Mouse (Mus musculus): ENCODE data around the gene Myt1l. TPM values are rescaled to one million over a fixed set of nuclear protein-coding genes. Genes with fewer than 3 reads are reported as not detected.

The Myt1l gene
- polyA plus RNA-seq, 1 experiment, result 86.4 TPM

DNA sequence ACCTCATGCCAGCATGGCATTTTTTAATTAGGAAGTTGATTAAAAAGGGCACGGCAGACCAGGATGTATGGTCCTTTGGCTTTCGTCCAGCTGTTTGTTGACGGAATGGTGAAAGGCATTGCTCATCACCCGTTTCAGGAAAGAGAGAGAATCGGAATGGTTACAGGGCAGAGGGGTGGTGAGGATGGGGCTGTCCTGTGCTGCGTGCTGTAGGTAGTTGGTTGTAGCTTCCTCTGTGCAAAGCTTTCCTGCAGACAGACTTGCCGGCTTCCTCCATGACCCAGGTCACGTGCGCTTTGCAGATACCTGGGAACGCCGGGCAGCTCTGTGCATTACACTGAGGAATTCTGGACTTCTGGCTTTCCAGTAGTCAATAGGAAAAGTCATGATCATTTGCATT lies 10.3 kb downstream of the Myt1l start:
- peak; percentile 55 for DNase-seq (ENCODE audit: low read depth)
- TF ChIP-seq CTCF (IDR thresholded peaks at IDR 0.05; ENCODE audit: borderline replicate concordance, extremely low read depth, insufficient read depth, insufficient read length), result no peak
- no peak for TF ChIP-seq POLR2A (IDR thresholded peaks at IDR 0.05; ENCODE audit: borderline replicate concordance, extremely low read depth, insufficient read depth, insufficient read length, poor library complexity, severe bottlenecking)

DNA sequence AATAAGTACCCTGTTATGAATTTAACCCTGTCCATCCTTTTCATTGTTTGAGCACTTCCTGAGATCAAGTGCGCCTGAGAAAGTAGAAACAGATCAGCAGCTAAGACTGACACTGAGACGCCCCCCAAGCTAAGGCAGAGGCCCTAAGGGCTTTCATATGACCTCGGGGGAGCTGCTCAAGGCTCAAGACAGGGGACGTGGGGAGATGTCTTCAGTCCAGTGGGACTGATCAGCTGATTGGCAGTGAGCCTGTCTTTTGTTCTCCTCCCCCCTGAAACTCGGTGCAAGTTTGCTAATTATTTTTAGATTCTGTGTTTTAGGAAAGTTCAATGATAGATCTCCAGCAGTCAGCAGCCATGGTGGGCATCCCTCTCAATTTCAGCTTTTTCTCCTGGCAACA lies 10.9 kb downstream of the Myt1l start:
- no peak for DNase-seq (ENCODE audit: low read depth)
- TF ChIP-seq CTCF (IDR thresholded peaks at IDR 0.05; ENCODE audit: borderline replicate concordance, extremely low read depth, insufficient read depth, insufficient read length), result no peak
- TF ChIP-seq POLR2A (IDR thresholded peaks at IDR 0.05; ENCODE audit: borderline replicate concordance, extremely low read depth, insufficient read depth, insufficient read length, poor library complexity, severe bottlenecking), result no peak

DNA sequence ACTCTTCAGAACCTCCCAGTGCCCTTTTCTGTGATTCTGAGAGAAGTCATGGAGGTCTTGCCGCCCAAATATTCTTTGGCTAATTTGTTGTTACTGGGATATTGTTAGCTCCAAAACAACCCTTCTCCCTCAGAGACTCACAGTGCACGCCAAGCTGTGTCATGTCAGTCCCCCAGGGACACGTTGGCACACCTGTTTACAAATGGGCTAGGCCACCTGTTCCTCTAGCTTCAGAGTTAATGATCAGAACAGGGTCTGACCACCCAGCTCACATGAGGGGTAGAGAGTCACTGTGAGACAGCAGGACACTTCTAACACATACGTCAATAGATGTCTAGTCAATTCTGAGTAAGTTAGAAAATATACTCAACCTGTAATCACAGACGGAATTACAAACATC lies 12.6 kb downstream of the Myt1l start:
- DNase-seq (ENCODE audit: low read depth), result no peak
- no peak for TF ChIP-seq POLR2A (IDR thresholded peaks at IDR 0.05; ENCODE audit: borderline replicate concordance, extremely low read depth, insufficient read depth, insufficient read length, poor library complexity, severe bottlenecking)
- TF ChIP-seq CTCF (IDR thresholded peaks at IDR 0.05; ENCODE audit: borderline replicate concordance, extremely low read depth, insufficient read depth, insufficient read length), result no peak

DNA sequence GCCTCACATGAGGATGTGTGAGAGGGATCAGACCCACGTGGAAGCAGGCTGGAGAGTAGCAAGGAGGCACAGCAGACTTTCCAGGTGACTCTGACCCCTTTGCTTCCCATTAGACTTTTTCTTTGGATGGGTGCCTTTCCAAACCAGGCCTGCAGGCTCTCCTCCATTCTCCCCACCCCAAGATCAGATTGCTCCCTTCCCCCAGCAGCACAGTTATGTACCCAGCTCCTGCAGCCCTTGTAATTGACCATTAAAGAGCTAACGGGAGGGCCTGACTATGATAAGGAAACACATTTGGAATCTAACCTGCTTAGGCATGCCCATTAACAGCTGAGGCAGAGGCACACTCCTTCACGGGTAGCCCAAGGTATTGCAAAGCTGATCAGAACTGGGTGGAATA lies 17.9 kb downstream of the Myt1l start:
- no peak for DNase-seq (ENCODE audit: low read depth)
- TF ChIP-seq CTCF (IDR thresholded peaks at IDR 0.05; ENCODE audit: borderline replicate concordance, extremely low read depth, insufficient read depth, insufficient read length), result no peak
- no peak for TF ChIP-seq POLR2A (IDR thresholded peaks at IDR 0.05; ENCODE audit: borderline replicate concordance, extremely low read depth, insufficient read depth, insufficient read length, poor library complexity, severe bottlenecking)

DNA sequence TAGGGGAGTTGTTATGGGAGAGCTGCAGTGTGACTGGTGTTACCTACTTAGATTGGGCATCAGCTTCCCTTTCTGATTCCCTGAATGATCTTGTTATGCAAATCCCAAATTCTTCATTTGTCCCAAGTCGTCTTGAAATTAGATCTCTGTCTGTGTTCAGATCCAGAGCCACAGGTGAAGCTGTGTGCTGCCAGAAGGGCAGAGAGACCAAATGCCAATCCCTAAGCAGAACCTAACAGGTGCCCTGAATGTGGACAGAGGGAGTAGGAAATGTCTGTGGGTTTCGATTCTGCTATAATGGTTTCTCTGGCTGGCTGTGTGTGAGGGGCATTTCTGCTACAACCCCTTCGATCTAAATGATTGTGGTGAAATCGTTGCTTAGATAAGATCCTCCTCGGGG lies 18.9 kb downstream of the Myt1l start:
- TF ChIP-seq CTCF (IDR thresholded peaks at IDR 0.05; ENCODE audit: borderline replicate concordance, extremely low read depth, insufficient read depth, insufficient read length) (no peak), POLR2A (IDR thresholded peaks at IDR 0.05; ENCODE audit: borderline replicate concordance, extremely low read depth, insufficient read depth, insufficient read length, poor library complexity, severe bottlenecking) (no peak)

DNA sequence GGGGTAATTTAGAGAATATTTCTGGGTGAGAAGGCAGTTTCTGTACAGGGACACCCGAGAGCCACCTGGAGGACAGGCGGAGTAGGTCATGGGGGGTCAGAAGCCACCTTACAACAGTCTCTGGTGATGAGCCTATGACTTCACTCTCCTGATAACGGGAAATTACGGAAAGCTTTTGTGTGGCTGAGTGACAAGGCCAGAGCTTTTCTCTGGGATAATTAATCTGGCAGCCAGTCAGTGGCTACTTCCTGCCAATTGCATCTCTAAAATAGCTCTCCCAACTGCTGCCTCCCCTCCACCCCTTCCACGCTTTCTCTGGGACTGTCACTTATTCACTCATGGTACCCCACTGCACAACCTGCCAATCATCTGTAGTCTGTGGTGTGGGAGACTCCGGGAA lies 19.6 kb downstream of the Myt1l start:
- peak; percentile 83 for DNase-seq (ENCODE audit: low read depth)
- TF ChIP-seq CTCF (IDR thresholded peaks at IDR 0.05; ENCODE audit: borderline replicate concordance, extremely low read depth, insufficient read depth, insufficient read length), result no peak
- no peak for TF ChIP-seq POLR2A (IDR thresholded peaks at IDR 0.05; ENCODE audit: borderline replicate concordance, extremely low read depth, insufficient read depth, insufficient read length, poor library complexity, severe bottlenecking)

More for the DNA sequence above, 18.9 kb downstream of the Myt1l start:
- DNase-seq (ENCODE audit: low read depth), result no peak

DNA sequence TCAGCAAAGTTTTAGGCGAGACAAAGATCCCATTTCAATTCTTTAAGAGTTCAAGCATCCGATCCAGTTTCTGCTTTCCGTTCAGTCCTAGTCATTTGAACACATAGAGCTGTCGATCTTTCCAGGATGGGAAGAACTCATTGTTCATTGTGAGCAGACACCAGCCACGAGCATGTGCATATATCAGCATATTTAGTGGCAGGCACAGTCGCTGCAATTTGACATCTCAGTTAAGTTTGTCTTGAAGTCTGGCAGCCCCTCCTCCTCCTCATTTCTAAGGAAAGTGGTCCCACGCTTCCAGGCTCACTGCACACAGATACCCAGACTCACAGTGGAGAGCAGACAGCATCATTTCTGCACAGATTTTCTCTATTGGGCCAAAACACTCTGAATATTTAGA lies 25.0 kb downstream of the Myt1l start:
- DNase-seq (ENCODE audit: low read depth), result peak; percentile 67
- TF ChIP-seq CTCF (IDR thresholded peaks at IDR 0.05; ENCODE audit: borderline replicate concordance, extremely low read depth, insufficient read depth, insufficient read length), result no peak

DNA sequence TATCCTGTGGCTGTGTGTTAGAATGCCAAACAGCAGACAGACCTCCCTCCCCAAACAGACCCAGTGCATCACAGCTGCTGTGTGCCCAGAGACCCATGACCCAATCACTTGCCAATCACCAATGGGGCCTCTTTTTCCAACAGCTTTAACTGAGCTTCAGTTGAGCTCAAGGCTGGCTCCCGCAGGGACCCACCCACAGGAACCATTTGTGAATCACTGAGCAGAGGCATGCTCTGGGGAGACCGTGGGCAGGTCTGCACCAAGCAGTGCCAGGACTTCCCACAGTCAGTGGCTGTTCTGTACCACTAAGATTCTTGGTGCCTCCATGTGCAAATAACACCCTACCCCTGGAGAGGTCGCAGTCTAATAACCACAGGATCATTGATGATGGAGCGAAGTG lies 27.5 kb downstream of the Myt1l start:
- TF ChIP-seq CTCF (IDR thresholded peaks at IDR 0.05; ENCODE audit: borderline replicate concordance, extremely low read depth, insufficient read depth, insufficient read length) (no peak), POLR2A (IDR thresholded peaks at IDR 0.05; ENCODE audit: borderline replicate concordance, extremely low read depth, insufficient read depth, insufficient read length, poor library complexity, severe bottlenecking) (no peak)
- DNase-seq (ENCODE audit: low read depth), result no peak

DNA sequence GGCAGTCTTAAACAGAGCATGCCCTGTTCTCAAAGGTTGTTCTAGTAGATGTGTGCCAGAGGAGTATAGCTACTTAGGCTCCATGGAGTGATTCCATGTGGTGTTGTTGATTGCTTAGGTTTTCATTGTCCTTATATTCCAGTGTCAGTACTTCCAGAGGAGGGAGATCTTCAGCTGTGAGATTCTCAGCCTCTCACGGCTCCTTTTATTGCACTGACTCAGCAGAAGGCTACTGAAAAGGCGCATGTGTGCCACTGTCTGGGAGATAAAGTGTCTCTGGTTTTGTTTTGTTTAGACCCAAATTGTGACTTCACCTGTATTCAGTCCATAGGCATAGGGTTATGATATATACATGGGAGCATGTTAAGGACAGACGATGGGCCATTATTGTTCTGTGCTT lies 28.2 kb downstream of the Myt1l start:
- TF ChIP-seq CTCF (IDR thresholded peaks at IDR 0.05; ENCODE audit: borderline replicate concordance, extremely low read depth, insufficient read depth, insufficient read length) (no peak), POLR2A (IDR thresholded peaks at IDR 0.05; ENCODE audit: borderline replicate concordance, extremely low read depth, insufficient read depth, insufficient read length, poor library complexity, severe bottlenecking) (no peak)
- DNase-seq (ENCODE audit: low read depth), result no peak

DNA sequence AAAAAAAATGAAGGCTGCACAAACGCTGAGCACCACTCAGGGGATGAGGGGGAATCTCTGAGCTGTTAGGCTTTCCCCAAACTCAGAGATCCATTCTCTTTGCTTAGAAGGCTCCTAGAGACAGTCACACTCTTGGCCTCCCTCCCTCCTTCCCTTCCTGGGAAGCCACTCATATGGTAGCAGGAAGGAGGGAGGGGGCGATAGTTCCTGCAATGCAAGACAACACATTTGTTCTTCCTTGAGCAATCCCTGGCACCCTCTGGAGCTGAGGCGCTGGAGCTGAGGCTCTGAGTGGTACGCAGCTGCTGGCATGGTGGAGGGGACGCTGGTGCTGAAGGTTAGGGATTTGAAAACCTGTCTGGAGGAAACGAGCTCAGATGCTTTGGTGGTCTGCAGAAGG lies 28.7 kb downstream of the Myt1l start:
- TF ChIP-seq POLR2A (IDR thresholded peaks at IDR 0.05; ENCODE audit: borderline replicate concordance, extremely low read depth, insufficient read depth, insufficient read length, poor library complexity, severe bottlenecking) (no peak), CTCF (IDR thresholded peaks at IDR 0.05; ENCODE audit: borderline replicate concordance, extremely low read depth, insufficient read depth, insufficient read length) (no peak)

DNA sequence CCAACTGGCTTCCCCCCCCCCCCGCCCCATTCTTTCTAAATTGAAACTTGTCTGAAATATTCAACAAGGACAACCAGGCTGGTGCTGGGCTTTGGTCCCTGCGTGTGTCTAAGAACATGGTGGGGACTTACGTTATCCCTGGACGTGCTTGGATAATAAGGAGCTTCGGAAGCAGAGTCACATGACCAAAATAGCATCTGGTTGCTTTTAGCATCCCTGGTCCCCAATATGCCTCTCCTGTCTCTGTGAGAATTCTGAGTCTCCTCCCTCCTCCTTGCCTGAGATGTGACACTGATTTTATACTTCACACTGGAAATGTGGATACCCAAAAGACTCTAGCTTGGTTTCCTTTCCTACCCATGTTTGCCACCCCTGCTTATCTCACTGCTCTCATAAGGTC lies 31.6 kb downstream of the Myt1l start:
- TF ChIP-seq POLR2A (IDR thresholded peaks at IDR 0.05; ENCODE audit: borderline replicate concordance, extremely low read depth, insufficient read depth, insufficient read length, poor library complexity, severe bottlenecking) (no peak), CTCF (IDR thresholded peaks at IDR 0.05; ENCODE audit: borderline replicate concordance, extremely low read depth, insufficient read depth, insufficient read length) (no peak)
- DNase-seq (ENCODE audit: low read depth), result peak; percentile 62

More for the DNA sequence above, 28.7 kb downstream of the Myt1l start:
- DNase-seq (ENCODE audit: low read depth), result no peak

DNA sequence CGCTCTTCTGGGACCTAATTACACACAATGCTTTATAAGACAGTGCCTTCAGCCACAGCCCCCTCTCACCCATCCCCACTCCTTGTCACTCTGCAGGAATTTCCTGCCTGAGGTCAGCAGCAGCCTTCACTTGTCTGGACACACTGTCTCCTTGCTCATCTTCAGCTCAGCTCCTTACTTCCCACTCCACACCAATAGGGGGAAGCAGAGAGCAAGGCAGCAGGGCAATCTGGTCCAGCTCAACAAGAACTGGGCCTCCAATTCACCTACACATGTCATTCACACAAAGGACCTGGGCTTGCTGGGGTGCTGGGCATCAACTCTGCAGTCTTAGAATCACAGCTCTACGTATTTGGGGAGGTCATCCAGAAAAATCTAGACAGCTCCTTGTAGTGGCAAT lies 33.0 kb downstream of the Myt1l start:
- no peak for TF ChIP-seq POLR2A (IDR thresholded peaks at IDR 0.05; ENCODE audit: borderline replicate concordance, extremely low read depth, insufficient read depth, insufficient read length, poor library complexity, severe bottlenecking)
- TF ChIP-seq CTCF (IDR thresholded peaks at IDR 0.05; ENCODE audit: borderline replicate concordance, extremely low read depth, insufficient read depth, insufficient read length), result peak; percentile 52; the same call in 1 of the 2 replicates
- no peak for DNase-seq (ENCODE audit: low read depth)

DNA sequence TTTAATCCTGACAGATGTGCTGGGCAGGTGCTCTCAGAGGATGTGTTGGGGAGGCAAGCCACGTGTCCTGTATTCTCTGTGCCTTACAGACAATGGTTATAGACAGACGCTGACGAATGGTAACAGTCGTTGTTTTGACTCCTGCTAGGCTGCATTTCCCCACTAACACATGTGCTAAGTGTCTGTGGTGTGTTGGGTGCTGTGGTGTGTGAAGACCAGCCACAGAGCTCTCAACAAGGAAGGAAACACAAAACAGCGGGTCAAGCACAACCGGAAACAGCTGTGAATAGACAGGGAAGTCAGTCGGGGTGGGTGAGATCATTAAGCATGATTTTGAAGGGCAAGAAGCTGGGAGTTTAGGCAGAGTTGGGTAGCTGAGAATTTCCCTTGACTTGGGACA lies 41.1 kb downstream of the Myt1l start:
- DNase-seq (ENCODE audit: low read depth), result no peak
- no peak for TF ChIP-seq POLR2A (IDR thresholded peaks at IDR 0.05; ENCODE audit: borderline replicate concordance, extremely low read depth, insufficient read depth, insufficient read length, poor library complexity, severe bottlenecking)
- no peak for TF ChIP-seq CTCF (IDR thresholded peaks at IDR 0.05; ENCODE audit: borderline replicate concordance, extremely low read depth, insufficient read depth, insufficient read length)

Measured in brain, embryonic 14.5 days (tissue).